Mouse (Mus musculus) urinary bladder, postnatal 36 days (tissue): ENCODE data around the gene March2.
A peak's percentile ranks its signal among the peaks of the same experiment; 100 is the strongest.

Experiments
- DNase-seq, 2 experiments: peaks; one replicate each; pipeline ENCODE4 v3.0.0; 2022; ENCODE audit warnings: low spot score in 2 of 2, mixed read lengths in 1 of 2

The March2 gene

DNA sequence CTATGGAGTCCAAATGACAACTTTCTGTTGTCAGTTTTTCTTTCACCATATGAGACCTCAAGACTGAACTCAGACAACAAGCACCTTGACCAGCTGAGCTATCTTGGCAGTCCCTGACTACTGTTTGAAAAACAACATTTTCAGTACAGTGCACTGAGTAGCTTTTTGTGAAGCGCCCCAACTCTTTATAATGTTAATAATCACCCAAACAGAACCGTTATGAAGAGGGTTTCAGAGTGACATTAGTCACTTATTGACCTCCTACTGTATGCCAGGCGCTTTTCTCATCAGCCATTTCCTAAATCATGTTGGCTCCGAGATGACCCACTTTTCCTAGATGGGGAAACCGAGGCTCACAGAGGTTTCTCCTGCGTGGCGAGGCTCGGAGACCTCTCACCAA is 488 bp downstream of the March2 start:
- DNase-seq = no peak

- no peak for DNase-seq
Observed at GRCm38 (mm10) chr17:33717246-33717645, 1.2 kb downstream of the March2 start.

GRCm38 (mm10) chr17:33714779-33715178 is 3.7 kb downstream of the March2 start:
- no peak for DNase-seq

GRCm38 (mm10) chr17:33713271-33713670 is 5.2 kb downstream of the March2 start:
- no peak for DNase-seq

- no peak for DNase-seq
Observed at GRCm38 (mm10) chr17:33709834-33710233, 8.6 kb downstream of the March2 start.

DNA sequence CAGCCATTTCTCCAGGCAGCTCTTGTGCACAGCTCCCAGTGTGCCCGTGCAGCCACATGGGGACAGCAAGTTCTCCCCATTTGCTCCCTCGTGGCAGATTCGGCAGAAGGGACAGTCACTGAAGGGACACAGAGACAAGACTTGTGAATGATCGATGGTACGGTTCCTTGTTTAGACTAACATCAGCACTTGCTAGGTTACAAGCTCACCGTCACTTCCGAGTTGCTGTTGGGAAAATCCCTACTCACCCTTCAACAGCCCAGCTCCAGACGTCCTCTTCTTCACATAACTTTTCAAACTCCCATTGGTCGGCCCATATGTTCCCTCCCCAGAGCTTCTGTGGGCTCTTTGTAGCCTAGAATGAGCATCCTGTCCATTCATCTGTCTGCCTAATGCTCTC is 15.4 kb downstream of the March2 start:
- no peak for DNase-seq

DNA sequence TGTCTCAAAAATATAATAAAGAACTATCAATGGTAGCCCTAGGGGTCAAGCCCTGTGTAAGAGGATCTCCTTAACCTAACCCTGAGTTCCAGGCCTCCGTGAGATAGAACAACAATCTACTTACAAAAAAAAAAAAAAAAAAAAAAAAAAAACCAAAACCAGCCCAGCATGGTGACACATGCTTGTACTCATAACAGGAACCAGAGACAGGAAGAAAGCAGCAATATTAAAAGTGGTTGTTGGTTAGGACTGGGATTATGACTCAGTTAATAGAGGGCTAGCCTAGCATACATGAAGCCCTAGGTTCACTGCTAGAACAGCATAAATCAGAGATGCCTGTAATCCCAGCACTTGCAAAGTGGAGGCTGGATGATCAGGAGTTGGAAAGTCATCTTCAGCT is 16.3 kb downstream of the March2 start:
- no peak for DNase-seq

GRCm38 (mm10) chr17:33695471-33695870 is 23.0 kb downstream of the March2 start:
- no peak for DNase-seq

- DNase-seq = no peak
Observed at GRCm38 (mm10) chr17:33686760-33687159, 31.7 kb downstream of the March2 start, which contains the start of gene Hnrnpm. Gene Hnrnpm (minus strand): TSS chr17:33686860.

- DNase-seq = peak; percentile 96 to 98
Observed at GRCm38 (mm10) chr17:33685249-33685653, 33.2 kb downstream of the March2 start.

- DNase-seq = peak; percentile 46 to 61
Observed at GRCm38 (mm10) chr17:33684671-33685231, 33.7 kb downstream of the March2 start.

- no peak for DNase-seq
Observed at GRCm38 (mm10) chr17:33681767-33682166, 36.7 kb downstream of the March2 start.

GRCm38 (mm10) chr17:33678771-33679170 is 39.7 kb downstream of the March2 start:
- no peak for DNase-seq

DNA sequence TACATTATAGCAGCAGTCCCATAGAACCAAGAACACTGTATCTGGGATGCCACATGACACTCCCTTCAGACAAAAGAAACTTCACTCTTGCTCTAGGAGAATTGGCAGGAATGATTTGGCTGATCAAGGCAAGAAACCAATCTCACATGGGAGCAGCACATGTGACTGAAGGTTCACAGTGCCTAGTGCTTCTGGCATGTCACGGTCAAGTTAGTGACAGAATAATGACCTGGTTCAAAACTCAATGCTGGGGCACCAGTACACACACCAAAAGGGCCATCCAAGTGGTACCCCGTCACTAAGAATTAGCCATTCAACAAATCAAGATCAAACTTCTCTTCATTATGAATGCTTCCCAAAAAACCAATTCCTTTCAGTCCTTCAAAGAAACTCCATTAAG is 42.4 kb downstream of the March2 start:
- DNase-seq = no peak

GRCm38 (mm10) chr17:33675452-33675851 is 43.0 kb downstream of the March2 start:
- peak; percentile 59 to 68 for DNase-seq

GRCm38 (mm10) chr17:33673837-33674236 is 44.6 kb downstream of the March2 start:
- DNase-seq = no peak

GRCm38 (mm10) chr17:33669681-33670080 is 48.8 kb downstream of the March2 start:
- DNase-seq = no peak

DNA sequence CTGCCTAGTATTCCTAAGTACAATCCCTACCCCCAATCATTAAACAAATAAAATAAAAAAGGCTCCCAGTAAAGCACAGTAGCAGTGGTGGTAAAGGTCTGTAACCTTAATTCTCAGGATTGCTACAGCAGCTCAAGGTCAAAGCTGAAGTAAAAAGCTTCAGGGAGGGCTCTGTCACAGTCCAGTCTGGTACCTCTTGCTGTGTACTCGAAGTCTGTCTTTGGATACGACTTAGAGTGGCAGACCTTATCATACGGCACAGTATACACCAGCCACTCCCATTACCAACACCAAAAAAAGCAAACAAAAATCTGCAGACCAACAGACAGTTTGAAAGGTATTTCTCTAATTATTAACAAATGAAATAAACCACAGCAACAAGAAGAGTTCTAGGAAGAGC is 51.7 kb downstream of the March2 start:
- no peak for DNase-seq

DNA sequence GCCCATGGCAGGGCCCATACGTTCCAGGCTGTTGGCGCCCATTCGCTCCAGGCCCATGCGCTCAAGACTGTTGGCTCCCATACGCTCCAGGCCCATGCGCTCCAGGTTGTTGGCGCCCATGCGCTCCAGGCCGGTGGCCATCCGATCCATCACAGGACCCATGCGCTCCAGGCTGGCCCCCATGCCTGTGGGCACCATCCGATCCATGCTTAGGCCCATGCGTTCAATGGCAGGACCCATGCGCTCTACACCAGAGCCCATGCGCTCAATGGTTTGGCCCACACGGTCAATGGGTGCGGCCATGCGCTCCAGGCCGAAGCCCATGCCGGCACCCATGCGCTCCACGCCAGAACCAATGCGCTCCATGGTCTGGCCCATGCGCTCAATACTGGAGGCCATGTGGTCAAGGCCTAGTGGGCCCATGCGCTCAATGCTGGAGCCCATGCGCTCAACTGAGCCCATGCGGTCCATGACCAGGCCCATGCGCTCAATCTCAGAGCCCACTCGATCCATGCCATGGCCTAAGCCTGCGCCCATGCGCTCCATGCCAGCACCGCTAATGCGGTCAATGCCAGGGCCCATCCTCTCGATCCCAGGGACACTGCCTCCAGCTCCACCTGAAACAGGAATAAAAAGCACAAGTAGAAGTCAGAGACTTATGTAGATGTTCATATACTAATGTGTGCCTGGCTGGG is 68.5 kb downstream of the March2 start:
- DNase-seq = no peak

DNA sequence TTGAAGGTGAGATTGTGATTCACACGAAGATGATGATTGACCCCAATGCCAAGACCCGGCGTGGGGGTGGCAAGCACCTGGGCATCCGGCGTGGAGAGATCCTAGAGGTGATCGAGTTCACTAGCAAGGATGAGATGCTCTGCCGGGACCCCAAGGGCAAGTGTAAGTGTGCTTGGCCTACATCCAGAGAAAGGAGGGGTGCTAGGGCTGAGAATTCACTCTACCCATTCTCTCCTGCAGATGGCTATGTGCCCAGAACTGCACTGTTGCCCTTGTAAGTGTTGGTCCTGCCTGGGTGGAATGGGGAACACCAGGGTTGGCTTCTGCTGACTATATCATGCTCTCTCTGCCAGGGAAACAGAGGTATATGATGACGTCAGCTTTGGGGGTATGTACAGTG is 73.4 kb downstream of the March2 start:
- DNase-seq = no peak

- DNase-seq = no peak
Observed at GRCm38 (mm10) chr17:33644068-33644467, 74.4 kb downstream of the March2 start.

DNA sequence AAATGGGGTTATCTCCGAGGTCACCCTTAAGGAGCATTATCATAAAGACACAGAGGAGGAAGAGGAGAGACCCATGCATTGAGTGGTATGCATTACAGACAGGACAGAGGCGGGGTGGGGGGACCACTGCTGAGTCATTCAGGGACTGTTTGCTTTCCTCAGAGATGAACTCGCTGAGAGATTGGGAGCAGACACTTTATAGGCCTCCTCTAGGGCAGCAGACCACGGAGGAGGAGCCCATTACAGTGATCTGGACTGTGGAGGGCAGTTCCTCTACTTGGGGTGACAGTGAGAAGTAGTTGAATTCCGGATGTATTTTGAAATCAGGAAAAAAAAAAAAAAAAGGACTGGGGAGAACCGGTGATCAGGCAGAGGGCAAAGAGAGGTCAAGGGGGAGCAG is 78.7 kb downstream of the March2 start:
- no peak for DNase-seq

GRCm38 (mm10) chr17:33637516-33638276 is 80.8 kb downstream of the March2 start, which contains the start of gene Pram1:
Gene Pram1 (plus strand): TSS chr17:33638056.
- no peak for DNase-seq
